Comparison of ENCODE assay signal across 8 mouse cellular contexts in the genomic region with DNA sequence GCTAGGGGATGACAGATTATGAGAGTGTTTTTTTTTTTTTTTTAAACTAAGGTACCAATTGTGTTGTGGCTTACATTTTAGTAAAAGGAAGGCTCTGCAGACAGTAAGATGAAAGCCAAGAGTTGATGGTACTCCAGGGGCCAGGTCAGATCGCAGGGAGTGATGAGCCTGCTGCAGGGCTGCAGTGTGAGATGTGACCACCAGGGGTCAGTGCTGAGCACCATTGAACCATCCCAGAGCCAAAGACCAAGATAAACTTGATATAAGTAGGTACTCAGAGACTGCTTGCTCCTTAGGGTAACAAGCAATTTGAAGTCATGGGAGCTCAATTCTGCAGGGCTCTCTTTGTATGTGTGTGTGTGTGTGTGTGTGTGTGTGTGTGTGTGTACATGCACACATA. TPM values are rescaled to one million over a fixed set of nuclear protein-coding genes. Genes with fewer than 3 reads are reported as not detected.
DNase-seq lines count a peak whose midpoint lies in the region; ATAC-seq lines count a peak whose summit lies in the region.

No protein-coding gene starts in this region.

- intact Hi-C loops in heart, postnatal 10 days (cut with DNase I) = loop anchor here (2.0 kb wide), 1 partner anchor 448 kb away; no protein-coding TSS in a partner anchor

- peak; percentile 90 for ATAC-seq in megakaryocyte progenitor cell, adult 5-6 weeks (replicated peaks; ENCODE audit: poor library complexity)

- DNase-seq in heart, postnatal 10 days = peak; percentile 31 to 49
- DNase-seq in heart, adult 11 months = no peak
- DNase-seq in 416B (ENCODE audit: low read depth) = peak; percentile 32
- DNase-seq in adrenal gland, adult 8-10 months = peak; percentile 30
- DNase-seq in embryo, embryonic 11 days = peak; percentile 35
- peak; percentile 71 to 72 for DNase-seq in kidney, postnatal 4 days
- DNase-seq in urinary bladder, postnatal 25 days (ENCODE audit: low spot score) = peak; percentile 26

RNA-seq across cellular contexts. Expression of a gene that starts 20.8 kb away (rescaled TPM):
- not detected for total RNA-seq in heart, postnatal 10 days (2021)
- not detected for total RNA-seq in adrenal gland, adult 8-10 months (2022)
- not detected in 2 replicates for total RNA-seq in megakaryocyte progenitor cell, adult 5-6 weeks (2015)
- total RNA-seq in megakaryocyte progenitor cell, adult 5-6 weeks (2017) = not detected in 2 replicates

RNA-seq across cellular contexts. Expression of a gene that starts 35.9 kb away (rescaled TPM):
- total RNA-seq in heart, postnatal 10 days (2021) = under 1 TPM in 1 of 2 experiments, not detected in 1; 0.05 TPM
- total RNA-seq in adrenal gland, adult 8-10 months (2022) = 10 to 100 TPM; 48.9 to 84.6 (median 58.6) TPM
- not detected in 2 replicates for total RNA-seq in megakaryocyte progenitor cell, adult 5-6 weeks (2015)
- not detected in 2 replicates for total RNA-seq in megakaryocyte progenitor cell, adult 5-6 weeks (2017)

Comparison
In these comparisons a context has a peak if more than half of its experiments do, and no peak if none do; other contexts are left out.
1. RNA of a gene that starts 35.9 kb away (total RNA-seq): 48.9 to 84.6 TPM in adrenal gland, adult 8-10 months; 0.05 TPM in heart, postnatal 10 days and not detected in megakaryocyte progenitor cell, adult 5-6 weeks; every median in the first group is over 10 times any median in the second.